8 mouse cellular contexts compared by ENCODE assay signal in the genomic region with DNA sequence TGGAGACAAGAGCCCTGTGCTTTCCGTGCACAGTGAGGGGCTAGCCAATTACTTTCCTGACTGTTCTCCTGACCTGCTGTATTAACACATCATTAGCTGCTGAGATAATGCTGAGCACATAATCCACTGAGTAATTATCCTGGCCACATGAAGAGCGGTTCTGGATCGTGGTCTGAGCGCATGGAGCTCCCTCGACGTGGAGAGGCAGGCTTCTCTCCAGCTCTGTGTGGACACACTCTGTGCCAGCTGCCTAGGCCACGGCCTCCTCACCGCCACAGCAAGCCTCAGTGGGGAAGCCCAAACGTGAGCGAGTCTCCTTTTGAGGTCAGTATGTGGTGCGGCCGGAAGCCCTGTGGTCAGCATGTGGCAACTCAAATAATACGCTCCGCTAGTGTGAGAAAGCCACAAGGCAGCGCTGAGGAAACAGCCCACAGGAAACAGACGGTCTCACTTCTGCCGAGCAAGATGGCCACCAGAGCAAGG.
DNase-seq lines count a peak whose midpoint lies in the region; ATAC-seq lines count a peak whose summit lies in the region.

No protein-coding gene starts in this region.

- peak; percentile 19 for DNase-seq in gastrocnemius, postnatal 10 days
- DNase-seq in gastrocnemius, postnatal 4 days (ENCODE audit: low spot score in 2 of 2) = no peak
- DNase-seq in embryo, embryonic 10 days (ENCODE audit: low spot score) = peak; percentile 48
- DNase-seq in liver, embryonic 13.5 days = peak; percentile 13
- peak; percentile 17 to 28 for DNase-seq in spleen, postnatal 14 days (ENCODE audit: low spot score in 2 of 2)
- DNase-seq in adrenal gland, adult 18-20 months (ENCODE audit: low spot score in 2 of 2) = no peak
- DNase-seq in layer of hippocampus, adult 18-20 months (ENCODE audit: low spot score in 2 of 2) = no peak

- no peak overlapping the region for H3K27ac ChIP-seq in liver, embryonic 13.5 days
- H3K27ac ChIP-seq in kidney, embryonic 15.5 days = no peak overlapping the region

- peak; percentile 51; the same call in 1 of the 2 replicates for ATAC-seq in liver, embryonic 13.5 days (ENCODE audit: low read depth)
- ATAC-seq in kidney, embryonic 15.5 days (replicated peaks; ENCODE audit: low FRiP score) = no peak

- no peaks in the 10 kb centered on the region for H3K36me3 ChIP-seq in liver, embryonic 13.5 days
- no peaks in the 10 kb centered on the region for H3K36me3 ChIP-seq in kidney, embryonic 15.5 days

- WGBS in liver, embryonic 13.5 days (ENCODE audit: insufficient replicate concordance) = 17% methylated on average over 17 of the region's 17 CpGs
- WGBS in kidney, embryonic 15.5 days = 82% methylated on average over 17 of the region's 17 CpGs

- no peak overlapping the region for H3K4me2 ChIP-seq in liver, embryonic 13.5 days
- H3K4me2 ChIP-seq in kidney, embryonic 15.5 days = no peak overlapping the region

- no peak overlapping the region for H3K4me3 ChIP-seq in liver, embryonic 13.5 days (replicated peaks)
- H3K4me3 ChIP-seq in kidney, embryonic 15.5 days (replicated peaks) = no peak overlapping the region

- H3K9me3 ChIP-seq in liver, embryonic 13.5 days (replicated peaks) = no peaks in the 10 kb centered on the region
- no peaks in the 10 kb centered on the region for H3K9me3 ChIP-seq in kidney, embryonic 15.5 days (replicated peaks)

- peaks cover 36% of the 10 kb centered on the region for H3K27me3 ChIP-seq in liver, embryonic 13.5 days
- no peaks in the 10 kb centered on the region for H3K27me3 ChIP-seq in kidney, embryonic 15.5 days

- no peak overlapping the region for H3K9ac ChIP-seq in liver, embryonic 13.5 days
- no peak overlapping the region for H3K9ac ChIP-seq in kidney, embryonic 15.5 days

- no peaks in the 10 kb centered on the region for H3K4me1 ChIP-seq in liver, embryonic 13.5 days (replicated peaks)
- no peaks in the 10 kb centered on the region for H3K4me1 ChIP-seq in kidney, embryonic 15.5 days

Comparison
In these comparisons a context has a peak if more than half of its experiments do, and no peak if none do; other contexts are left out.
1. DNase-seq: peak in gastrocnemius, postnatal 10 days (single experiment), embryo, embryonic 10 days (single experiment), liver, embryonic 13.5 days (single experiment) and spleen, postnatal 14 days (2 of 2); none in gastrocnemius, postnatal 4 days (0 of 2), adrenal gland, adult 18-20 months (0 of 2) and layer of hippocampus, adult 18-20 months (0 of 2).